Mouse (Mus musculus) neutrophil, adult 83 days (primary cell): ENCODE results near the gene Bhlhb9. TPM values are rescaled to one million over a fixed set of nuclear protein-coding genes. Genes with fewer than 3 reads are reported as not detected.

Experiments
- total RNA-seq, 2 experiments: library from RNA; stranded (reverse); gene quantifications; one replicate each; pipeline ENCODE4 v1.2.4; 2023

The Bhlhb9 gene
- 1 to 10 TPM; 2.1 to 4.5 TPM for total RNA-seq

GRCm38 (mm10) chrX:135797212-135797644 lies at the start of gene Bhlhb9:
Gene Bhlhb9 (plus strand): TSS chrX:135797594.

GRCm38 (mm10) chrX:135838521-135839360 lies 41.3 kb downstream of the Bhlhb9 start, which contains the start of gene Gprasp2:
Gene Gprasp2 (plus strand): TSS chrX:135839034.

Other genes starting within 250 kb of the Bhlhb9 start
- gene Nxf7, start 198.8 kb upstream of the Bhlhb9 start, total RNA-seq, result not detected
- gene Prame, start 169.9 kb upstream of the Bhlhb9 start, total RNA-seq, result not detected
- gene Tcp11x2, start 103.8 kb upstream of the Bhlhb9 start, total RNA-seq, result 1 to 10 TPM in 1 of 2 experiments, not detected in 1; 2.3 TPM
- not detected for gene Tmsb15a, start 72.3 kb upstream of the Bhlhb9 start, total RNA-seq
- 10 to 100 TPM; 11.7 to 13.6 TPM for gene Armcx5, start 54.9 kb upstream of the Bhlhb9 start, total RNA-seq
- gene Gprasp1, start 54.9 kb upstream of the Bhlhb9 start, total RNA-seq, result 10 to 100 TPM; 15.8 to 16.1 TPM
- gene Gprasp2, start 41.4 kb downstream of the Bhlhb9 start, total RNA-seq, result 1 to 10 TPM in 1 of 2 experiments, not detected in 1; 2.8 TPM
- gene Arxes2, start 196.2 kb downstream of the Bhlhb9 start, total RNA-seq, result not detected
- gene Arxes1, start 235.8 kb downstream of the Bhlhb9 start, total RNA-seq, result not detected